In genomic region chr1:51300295-51300930, GRCm38 (mm10) we compare ENCODE assay signal across 19 mouse cellular contexts. TPM values are rescaled to one million over a fixed set of nuclear protein-coding genes. Genes with fewer than 3 reads are reported as not detected.
A peak's percentile ranks its signal among the peaks of the same experiment; 100 is the strongest.
DNase-seq lines count a peak whose midpoint lies in the region; ATAC-seq and TF ChIP-seq lines count a peak whose summit lies in the region.
"Had no signal": no experiment of that assay in that cellular context is flagged by ENCODE, and none has a peak within 500 bp of the region (broad histone marks: within the 10 kb centered on the region; RNA-seq: fewer than 3 reads in every experiment).

No protein-coding gene starts in this region.

- peak overlapping the region; percentile 20; the same call in 1 of the 2 replicates for H3K27ac ChIP-seq in gastrocnemius, adult 2 months
- H3K27ac ChIP-seq in liver, embryonic 15.5 days (replicated peaks) = no peak overlapping the region
- H3K27ac ChIP-seq: embryonic facial prominence, embryonic 15.5 days; forebrain, embryonic 15.5 days; hindbrain, postnatal 0 days; left cerebral cortex, adult 2 months; limb, embryonic 13.5 days; stomach, postnatal 0 days had no signal

- no peak overlapping the region for H3K4me2 ChIP-seq in liver, embryonic 15.5 days
- H3K4me2 ChIP-seq: embryonic facial prominence, embryonic 15.5 days; forebrain, embryonic 15.5 days; limb, embryonic 13.5 days had no signal

- ATAC-seq in common myeloid progenitor, adult 5-6 weeks (replicated peaks; ENCODE audit: low read depth, poor library complexity, severe bottlenecking) = peak; percentile 98
- ATAC-seq in liver, embryonic 15.5 days (ENCODE audit: insufficient read depth) = peak; percentile 51; the same call in 1 of the 2 replicates
- ATAC-seq: forebrain, embryonic 15.5 days; hindbrain, postnatal 0 days had no signal

- no peaks in the 10 kb centered on the region for H3K27me3 ChIP-seq in liver, embryonic 15.5 days
- H3K27me3 ChIP-seq: embryonic facial prominence, embryonic 15.5 days; forebrain, embryonic 15.5 days; limb, embryonic 13.5 days had no signal

- H3K9me3 ChIP-seq in liver, embryonic 15.5 days (replicated peaks) = no peaks in the 10 kb centered on the region
- H3K9me3 ChIP-seq: embryonic facial prominence, embryonic 15.5 days; forebrain, embryonic 15.5 days; limb, embryonic 13.5 days had no signal

- intact Hi-C loops in gastrocnemius, adult 2 months (cut with DNase I) = no loop called here
- intact Hi-C loops in heart, postnatal 10 days (cut with DNase I) = no loop called here

- 32% methylated on average over 11 of the region's 11 CpGs for WGBS in liver, embryonic 15.5 days (ENCODE audit: insufficient replicate concordance)

- H3K4me3 ChIP-seq in gastrocnemius, adult 2 months = no peak overlapping the region; the same call in 1 of the 2 replicates
- H3K4me3 ChIP-seq in liver, embryonic 15.5 days (replicated peaks) = no peak overlapping the region
- H3K4me3 ChIP-seq: embryonic facial prominence, embryonic 15.5 days; forebrain, embryonic 15.5 days; left cerebral cortex, adult 2 months; limb, embryonic 13.5 days had no signal

- no peak for TF ChIP-seq CTCF in gastrocnemius, adult 2 months (IDR thresholded peaks at IDR 0.05)

- no peak overlapping the region for H3K9ac ChIP-seq in liver, embryonic 15.5 days
- H3K9ac ChIP-seq: embryonic facial prominence, embryonic 15.5 days; forebrain, embryonic 15.5 days; limb, embryonic 13.5 days had no signal

- no peak for DNase-seq in gastrocnemius, adult 2 months
- no peak for DNase-seq in gastrocnemius, postnatal 10 days
- peak; percentile 48 to 51 for DNase-seq in heart, postnatal 10 days
- no peak for DNase-seq in urinary bladder, postnatal 36 days (ENCODE audit: low spot score in 2 of 2)
- DNase-seq in natural killer cell, adult 2 months (ENCODE audit: low spot score in 2 of 2) = no peak
- no peak for DNase-seq in cerebellum, adult 9-11 months
- DNase-seq: B cell, adult 2 months; cerebellum, adult 11-12 months; gastrocnemius, postnatal 25 days; lung, postnatal 36 days; retina, postnatal 1 day had no signal

- H3K4me1 ChIP-seq in liver, embryonic 15.5 days (replicated peaks) = no peaks in the 10 kb centered on the region
- H3K4me1 ChIP-seq: embryonic facial prominence, embryonic 15.5 days; forebrain, embryonic 15.5 days had no signal

- no peaks in the 10 kb centered on the region for H3K36me3 ChIP-seq in liver, embryonic 15.5 days (replicated peaks)
- H3K36me3 ChIP-seq: embryonic facial prominence, embryonic 15.5 days; forebrain, embryonic 15.5 days had no signal

RNA-seq across cellular contexts. Expression of gene Cavin2, which starts 11.5 kb away (rescaled TPM):
- 10 to 100 TPM; 24.9 to 34.6 TPM for total RNA-seq in gastrocnemius, adult 2 months (2021)
- 10 to 100 TPM; 81.7 to 88.6 TPM for total RNA-seq in gastrocnemius, postnatal 10 days (2021)
- total RNA-seq in common myeloid progenitor, adult 5-6 weeks (2017) = 19.7 and 25.9 TPM in 2 replicates
- total RNA-seq in heart, postnatal 10 days (2021) = 100 to 1,000 TPM; 208 to 218 TPM
- 22.8 and 23.2 TPM in 2 replicates for polyA plus RNA-seq in liver, embryonic 15.5 days (2015; fragmentation: Nextera tagmentation; extraction: Ambion mirVana)

Comparison
In these comparisons a context has a peak if more than half of its experiments do, and no peak if none do; other contexts are left out.
1. DNase-seq: peak in heart, postnatal 10 days (2 of 2); none in gastrocnemius, adult 2 months (single experiment), gastrocnemius, postnatal 10 days (single experiment), urinary bladder, postnatal 36 days (0 of 2), natural killer cell, adult 2 months (0 of 2) and cerebellum, adult 9-11 months (single experiment).